Mouse (Mus musculus) midbrain, embryonic 14.5 days (tissue): ENCODE measurements around the gene D630039A03Rik. TPM values are rescaled to one million over a fixed set of nuclear protein-coding genes. Genes with fewer than 3 reads are reported as not detected.
"Not testable (repeated sequence)": the region's sequence is repeated elsewhere in the genome, so short reads cannot be mapped to it uniquely, and the experiment has no call there.

Experiments used
- ATAC-seq: fragments of 200-750 bp; cut with Nextera tagmentation; 2 replicates; pipeline ENCODE4 v1.8.0; 2017; ENCODE audit warnings: moderate number of reproducible peaks, moderate library complexity; ENCODE audit not compliant: low FRiP score, low TSS enrichment
- DNase-seq: peaks from one replicate; pipeline ENCODE4 v3.0.0-alpha.2; 2015
- H3K27ac ChIP-seq: fragments of 300-500 bp; sonication (generic); replicated peaks from 2 replicates; pipeline ENCODE4 v1.5.1; 2014; ENCODE audit warnings: mild to moderate bottlenecking, low read depth, low read length, moderate library complexity
- H3K27me3 ChIP-seq: fragments of 300-500 bp; sonication (generic); 2 replicates; pipeline ENCODE4 v1.6.1; 2014; ENCODE audit warnings: low read length, control low read depth, mixed read lengths; ENCODE audit not compliant: control insufficient read depth, insufficient read depth
- H3K36me3 ChIP-seq: fragments of 300-500 bp; sonication (generic); 2 replicates; pipeline ENCODE4 v1.6.1; 2014; ENCODE audit warnings: low read length, control low read depth; ENCODE audit not compliant: control insufficient read depth, insufficient read depth
- H3K4me1 ChIP-seq: fragments of 300-500 bp; sonication (generic); 2 replicates; pipeline ENCODE4 v1.6.1; 2014; ENCODE audit warnings: mild to moderate bottlenecking, antibody characterized with exemption, low read length, control low read depth; ENCODE audit not compliant: control insufficient read depth, insufficient read depth
- H3K4me2 ChIP-seq: fragments of 300-500 bp; sonication (generic); 2 replicates; pipeline ENCODE4 v1.6.1; 2014; ENCODE audit warnings: mild to moderate bottlenecking, low read length, moderate library complexity
- H3K4me3 ChIP-seq: fragments of 300-500 bp; sonication (generic); replicated peaks from 2 replicates; pipeline ENCODE4 v1.5.1; 2014; ENCODE audit warnings: low read depth, low read length
- H3K9ac ChIP-seq: fragments of 300-500 bp; sonication (generic); replicated peaks from 2 replicates; pipeline ENCODE4 v1.6.1; 2014; ENCODE audit warnings: mild to moderate bottlenecking, low read length, moderate library complexity
- H3K9me3 ChIP-seq: fragments of 300-500 bp; sonication (generic); 2 replicates; pipeline ENCODE4 v1.6.1; 2016; ENCODE audit warnings: low read length, control low read depth, mixed read lengths; ENCODE audit not compliant: control insufficient read depth
- WGBS: fragments of 180-500 bp; shearing (Covaris S2); extraction: QIAGEN DNeasy Blood & Tissue Kit; methylation state at CpG from one replicate; pipeline ENCODE4 v1.1.7; 2014; 5-methylcytosine and 5-hydroxymethylcytosine counted together
- polyA plus RNA-seq: library from polyadenylated mRNA; unstranded; fragments of >200 nt; fragmentation: Nextera tagmentation; extraction: Ambion mirVana; gene quantifications from 2 replicates; pipeline ENCODE4 v1.2.1, GENCODE M21; 2014

Gene D630039A03Rik
- polyA plus RNA-seq, 1 experiment from 2014 or later: 0.09 TPM

- Histone ChIP-seq H3K9ac (no peak overlapping the region), H3K27ac (no peak overlapping the region), H3K4me3 (no peak overlapping the region), H3K36me3 (no peaks in the 10 kb centered on the region), H3K4me2 (no peak overlapping the region), H3K4me1 (no peaks in the 10 kb centered on the region), H3K9me3 (no peaks in the 10 kb centered on the region), H3K27me3 (no peaks in the 10 kb centered on the region)
- DNase-seq: peak; percentile 88
- WGBS: 9% methylated on average over 5 of the region's 5 CpGs
- ATAC-seq: peak; percentile 37
These were observed 11.9 kb downstream of the D630039A03Rik start for GRCm38 (mm10) chr4:57904211-57904610.

DNA sequence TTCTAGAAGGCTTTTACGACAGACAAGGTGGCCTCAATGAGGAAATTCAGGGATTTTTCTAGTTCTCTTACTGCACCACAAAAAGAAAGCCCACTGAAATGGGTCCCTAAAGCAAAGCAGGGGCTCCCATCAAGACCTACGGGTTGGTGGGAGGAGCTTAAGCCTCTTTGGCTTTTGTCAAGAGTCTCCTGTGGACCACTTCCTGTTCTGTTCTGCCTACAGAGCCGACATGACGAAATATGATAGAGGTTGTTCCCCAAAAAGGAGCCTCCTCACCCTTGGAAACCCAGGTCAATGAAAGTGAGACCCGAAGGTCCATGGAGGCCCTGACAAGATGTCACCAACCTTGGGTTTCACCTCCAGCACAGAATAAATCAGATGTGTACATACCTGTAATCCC, 13.5 kb downstream of the D630039A03Rik start:
- Histone ChIP-seq H3K36me3 (no peaks in the 10 kb centered on the region), H3K4me2 (no peak overlapping the region), H3K9me3 (no peaks in the 10 kb centered on the region), H3K9ac (no peak overlapping the region), H3K4me1 (no peaks in the 10 kb centered on the region), H3K27ac (no peak overlapping the region), H3K27me3 (no peaks in the 10 kb centered on the region), H3K4me3 (no peak overlapping the region)
- DNase-seq: no peak
- 89% methylated on average over 5 of the region's 5 CpGs for WGBS
- no peak for ATAC-seq

GRCm38 (mm10) chr4:57901210-57901609, 14.9 kb downstream of the D630039A03Rik start:
- WGBS: 8% methylated on average over 4 of the region's 4 CpGs
- H3K4me3 ChIP-seq: no peak overlapping the region
- H3K27me3 ChIP-seq: no peaks in the 10 kb centered on the region
- no peak overlapping the region for H3K9ac ChIP-seq
- DNase-seq (peak; percentile 80), ATAC-seq (0 out of 2 replicates have a peak, but pooled peaks have one; percentile 41)
- H3K36me3 ChIP-seq: no peaks in the 10 kb centered on the region
- H3K9me3 ChIP-seq: no peaks in the 10 kb centered on the region
- H3K4me1 ChIP-seq: no peaks in the 10 kb centered on the region
- H3K4me2 ChIP-seq: no peak overlapping the region
- H3K27ac ChIP-seq: no peak overlapping the region

DNA sequence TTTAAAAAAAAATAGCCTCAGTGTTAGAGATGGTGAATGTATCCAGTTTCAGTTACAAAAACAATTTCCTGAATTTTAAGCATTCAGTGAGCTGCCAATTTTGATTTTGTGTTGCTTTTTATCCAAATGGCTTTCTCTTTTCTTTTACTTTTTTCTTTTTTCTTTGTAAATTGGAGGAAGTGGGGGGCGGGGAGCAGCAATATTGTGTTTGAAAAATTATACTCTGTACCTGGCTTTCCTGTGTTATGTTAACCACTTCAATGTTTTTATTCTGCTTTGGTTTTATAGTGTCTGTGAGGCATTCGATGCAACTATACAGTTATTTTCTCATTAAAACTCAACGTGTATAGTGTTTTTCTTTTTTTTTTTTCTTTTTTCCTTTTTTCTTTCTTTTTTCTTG, 19.5 kb downstream of the D630039A03Rik start:
- Histone ChIP-seq H3K4me2 (no peak overlapping the region), H3K9ac (no peak overlapping the region), H3K27me3 (no peaks in the 10 kb centered on the region), H3K4me3 (no peak overlapping the region), H3K4me1 (peaks cover 11% of the 10 kb centered on the region), H3K27ac (no peak overlapping the region), H3K9me3 (no peaks in the 10 kb centered on the region), H3K36me3 (no peaks in the 10 kb centered on the region)
- DNase-seq (no peak), ATAC-seq (no peak)
- WGBS: 84% methylated on average over 3 of the region's 3 CpGs

DNA sequence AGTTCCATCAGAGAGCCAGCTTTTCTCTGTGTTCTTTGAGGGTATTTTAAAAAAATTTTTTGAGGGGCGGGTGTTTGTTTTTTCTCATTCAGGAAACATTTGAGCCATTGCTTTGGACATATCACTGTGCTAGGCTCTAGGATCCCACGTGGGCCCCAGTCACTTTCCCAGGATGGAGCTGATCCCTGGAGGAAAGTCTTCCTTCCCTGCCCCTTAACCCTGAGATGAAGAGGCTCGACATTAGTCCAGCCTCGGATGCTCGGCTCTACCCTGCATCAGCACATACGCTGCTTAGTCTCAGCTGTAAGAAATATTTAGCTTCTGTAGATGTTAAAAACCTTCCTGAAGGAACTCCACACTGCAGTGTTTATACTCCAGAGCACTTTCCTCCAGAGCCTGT, 20.2 kb downstream of the D630039A03Rik start:
- Histone ChIP-seq H3K27me3 (no peaks in the 10 kb centered on the region), H3K36me3 (no peaks in the 10 kb centered on the region), H3K9me3 (no peaks in the 10 kb centered on the region), H3K4me2 (no peak overlapping the region), H3K27ac (no peak overlapping the region), H3K9ac (no peak overlapping the region), H3K4me1 (peaks cover 13% of the 10 kb centered on the region), H3K4me3 (no peak overlapping the region)
- ATAC-seq (no peak), DNase-seq (no peak)
- 69% methylated on average over 6 of the region's 6 CpGs for WGBS

GRCm38 (mm10) chr4:57895140-57895539, 21.0 kb downstream of the D630039A03Rik start:
- Histone ChIP-seq H3K36me3 (no peaks in the 10 kb centered on the region), H3K9ac (no peak overlapping the region), H3K27ac (no peak overlapping the region), H3K4me2 (no peak overlapping the region), H3K27me3 (no peaks in the 10 kb centered on the region), H3K4me1 (peaks cover 13% of the 10 kb centered on the region), H3K4me3 (no peak overlapping the region), H3K9me3 (no peaks in the 10 kb centered on the region)
- DNase-seq (no peak), ATAC-seq (no peak)
- 16% methylated on average over 5 of the region's 5 CpGs for WGBS

DNA sequence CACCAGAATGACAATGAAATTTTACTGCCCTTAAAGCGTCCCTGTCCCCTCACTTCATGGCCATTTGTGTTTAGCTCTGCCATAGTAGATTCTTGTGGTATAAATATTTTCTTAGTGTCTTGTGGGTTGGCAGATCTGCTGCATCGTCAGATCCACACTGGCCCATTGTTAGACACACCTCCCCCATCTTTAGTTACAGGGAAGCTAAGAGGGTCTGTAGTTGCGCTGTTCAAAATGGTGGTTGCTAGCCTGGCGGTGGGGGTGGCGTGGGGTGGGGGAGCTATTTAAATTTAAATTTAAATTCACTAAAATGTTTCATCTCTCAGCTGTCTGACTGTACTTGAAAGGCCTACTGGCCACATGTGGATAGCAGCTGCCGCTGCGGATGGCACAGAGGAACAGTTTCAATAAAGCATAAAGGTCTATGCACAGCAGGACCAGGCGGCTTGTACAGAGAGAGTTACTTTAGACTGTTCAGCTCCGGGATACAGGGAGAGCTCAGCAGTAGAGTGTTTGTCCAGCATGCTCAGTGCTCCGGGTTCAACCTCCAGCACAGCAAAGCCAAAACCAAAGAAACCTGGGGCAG, 24.0 kb downstream of the D630039A03Rik start:
- ATAC-seq: peak; percentile 46; the same call in 1 of the 2 replicates
- Histone ChIP-seq H3K36me3 (no peaks in the 10 kb centered on the region), H3K27ac (no peak overlapping the region), H3K4me3 (no peak overlapping the region), H3K9me3 (no peaks in the 10 kb centered on the region), H3K9ac (no peak overlapping the region), H3K27me3 (no peaks in the 10 kb centered on the region), H3K4me1 (peaks cover 13% of the 10 kb centered on the region), H3K4me2 (no peak overlapping the region)
- DNase-seq: peak; percentile 39
- 49% methylated on average over 10 of the region's 10 CpGs for WGBS

DNA sequence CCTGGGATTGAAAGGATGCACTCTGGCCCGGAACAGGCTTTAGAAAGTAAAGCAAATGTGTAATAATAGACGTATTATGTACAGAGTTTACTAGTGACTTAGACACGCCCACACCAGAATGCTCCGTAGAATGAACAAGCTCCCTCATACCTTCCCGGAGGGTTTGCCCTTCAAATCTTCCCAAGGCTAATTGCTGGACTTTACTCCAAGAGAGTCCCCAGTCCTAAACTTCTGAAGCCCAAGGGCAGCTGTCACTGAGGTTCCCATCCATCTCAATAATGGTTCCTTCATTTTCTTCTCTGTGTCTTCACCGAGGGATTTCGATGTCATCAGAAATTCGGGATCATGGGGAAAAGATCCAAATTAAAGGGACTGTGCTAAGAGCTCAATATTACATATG, 26.3 kb downstream of the D630039A03Rik start:
- H3K4me1 ChIP-seq: peaks cover 17% of the 10 kb centered on the region
- no peak overlapping the region for H3K4me2 ChIP-seq
- no peak overlapping the region for H3K4me3 ChIP-seq
- WGBS: 86% methylated on average over 8 of the region's 8 CpGs
- no peak for ATAC-seq
- H3K27me3 ChIP-seq: no peaks in the 10 kb centered on the region
- no peaks in the 10 kb centered on the region for H3K36me3 ChIP-seq
- no peaks in the 10 kb centered on the region for H3K9me3 ChIP-seq
- H3K27ac ChIP-seq: no peak overlapping the region
- no peak for DNase-seq
- no peak overlapping the region for H3K9ac ChIP-seq

DNA sequence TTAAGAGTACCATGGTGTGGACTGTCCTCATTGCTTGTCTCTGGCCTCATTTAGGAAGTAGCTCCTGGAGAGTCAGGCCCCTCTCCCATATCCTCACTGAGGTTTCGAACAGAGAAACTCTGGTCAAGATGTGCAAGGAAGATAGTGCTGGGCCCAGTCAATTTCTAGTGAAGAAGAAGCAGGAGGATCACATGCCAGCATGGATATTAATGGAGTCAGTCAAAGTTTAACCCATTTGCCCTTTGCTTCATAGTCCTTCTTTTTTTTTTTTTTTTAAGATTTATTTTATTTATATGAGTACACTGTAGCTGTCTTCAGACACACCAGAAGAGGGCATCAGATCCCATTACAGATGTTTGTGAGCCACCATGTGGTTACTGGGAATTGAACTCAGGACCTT, 27.1 kb downstream of the D630039A03Rik start:
- ATAC-seq, DNase-seq, H3K9ac ChIP-seq, H3K9me3 ChIP-seq, H3K4me3 ChIP-seq, H3K27me3 ChIP-seq, H3K27ac ChIP-seq, H3K36me3 ChIP-seq, H3K4me2 ChIP-seq: not testable (repeated sequence)
- H3K4me1 ChIP-seq: peaks cover 17% of the 10 kb centered on the region
- 95% methylated on average over 1 of the region's 1 CpGs for WGBS
